Mouse (Mus musculus): ENCODE data around the gene Pip5k1b. TPM values are rescaled to one million over a fixed set of nuclear protein-coding genes. Genes with fewer than 3 reads are reported as not detected.

Pip5k1b gene
- polyA plus RNA-seq, 1 experiment: 0.68 TPM

DNA sequence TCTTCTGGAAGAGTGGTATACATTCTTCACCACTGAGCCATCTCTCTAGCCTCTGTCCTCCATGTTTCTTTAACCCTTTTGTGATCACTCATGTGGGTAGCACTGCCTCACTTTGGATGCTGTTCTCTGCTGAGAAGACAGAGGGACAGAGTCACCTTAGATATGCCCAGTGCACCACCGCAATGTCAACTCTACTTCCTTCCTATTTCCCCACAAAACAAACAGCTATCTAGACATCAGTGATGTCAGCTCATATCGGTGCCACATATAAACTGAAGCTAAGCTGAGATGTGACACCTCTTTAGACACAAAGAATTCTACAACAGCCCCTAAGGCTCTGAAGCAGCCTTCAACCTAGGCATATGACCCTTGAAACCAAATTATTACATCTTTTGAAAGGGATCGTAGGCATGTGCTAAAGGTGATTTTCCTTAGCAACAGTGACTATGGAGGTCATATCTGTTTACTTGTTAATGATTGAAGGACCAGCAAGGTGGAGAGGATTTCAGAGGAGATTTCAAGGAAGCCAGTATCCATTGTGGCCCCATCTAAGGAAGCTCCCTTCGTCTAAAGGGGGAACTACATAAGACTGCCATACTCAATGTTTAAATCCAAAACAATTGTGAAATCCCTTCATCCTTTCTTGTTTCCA is 26.6 kb downstream of the Pip5k1b start:
- no peak overlapping the region for H3ac ChIP-seq (ENCODE audit: control insufficient read depth, insufficient read length, low read depth)
- no peaks in the 10 kb centered on the region for H3K36me3 ChIP-seq (ENCODE audit: control insufficient read depth, insufficient read depth)
- no peak for TF ChIP-seq CEBPB (IDR thresholded peaks at IDR 0.05; ENCODE audit: low read depth)
- H3K4me3 ChIP-seq (ENCODE audit: insufficient read depth, poor library complexity, severe bottlenecking): no peak overlapping the region
- H3K79me3 ChIP-seq (ENCODE audit: low read depth): no peaks in the 10 kb centered on the region
- H3K27me3 ChIP-seq (ENCODE audit: control insufficient read depth, insufficient read depth, insufficient read length): no peaks in the 10 kb centered on the region
- H3K79me2 ChIP-seq (ENCODE audit: control insufficient read depth, insufficient read depth): no peaks in the 10 kb centered on the region

DNA sequence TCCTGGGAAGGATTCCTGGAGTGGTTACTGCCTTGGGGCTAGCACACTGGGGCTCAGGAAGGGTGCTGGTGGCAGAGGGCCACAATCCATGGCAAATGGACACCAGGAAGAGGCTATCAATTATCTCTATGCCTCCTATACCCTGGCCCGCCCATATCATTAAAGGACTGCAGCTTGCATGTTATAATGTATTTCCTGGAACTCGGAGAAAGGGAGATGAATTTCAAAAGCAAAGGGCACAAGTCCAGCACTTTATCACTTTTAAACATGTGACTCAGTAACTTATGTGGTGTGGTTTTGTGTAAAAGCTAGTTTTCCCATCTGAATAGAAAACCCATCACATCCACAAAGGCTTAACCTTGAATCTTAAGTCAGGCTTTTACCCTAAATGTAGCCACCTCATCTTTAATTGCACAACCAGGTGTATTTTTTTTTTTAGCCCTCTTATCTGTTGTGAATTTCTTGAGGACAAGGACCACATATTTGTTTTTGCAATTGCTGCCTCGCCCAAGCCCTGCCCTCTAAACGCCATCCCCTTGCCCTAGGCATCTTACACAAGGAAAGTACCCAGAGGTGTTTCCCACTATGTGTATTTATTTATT is 27.4 kb downstream of the Pip5k1b start:
- Histone ChIP-seq H3K79me3 (ENCODE audit: low read depth) (no peaks in the 10 kb centered on the region), H3K4me3 (ENCODE audit: insufficient read depth, poor library complexity, severe bottlenecking) (no peak overlapping the region), H3K79me2 (ENCODE audit: control insufficient read depth, insufficient read depth) (no peaks in the 10 kb centered on the region), H3K27me3 (ENCODE audit: control insufficient read depth, insufficient read depth, insufficient read length) (no peaks in the 10 kb centered on the region), H3K36me3 (ENCODE audit: control insufficient read depth, insufficient read depth) (no peaks in the 10 kb centered on the region), H3ac (ENCODE audit: control insufficient read depth, insufficient read length, low read depth) (no peak overlapping the region)
- TF ChIP-seq MYOG (IDR thresholded peaks at IDR 0.05; ENCODE audit: control insufficient read depth, extremely low read depth, insufficient read length): no peak
- TF ChIP-seq USF1 (IDR thresholded peaks at IDR 0.05; ENCODE audit: low read depth): no peak
- TF ChIP-seq CEBPB (IDR thresholded peaks at IDR 0.05; ENCODE audit: low read depth): no peak
- no peak for TF ChIP-seq FOSL1 (IDR thresholded peaks at IDR 0.05; ENCODE audit: insufficient read depth, low read length, poor library complexity, severe bottlenecking)
- no peak for TF ChIP-seq CTCF (IDR thresholded peaks at IDR 0.05; ENCODE audit: control insufficient read depth, insufficient read depth, insufficient read length)
- no peak for TF ChIP-seq MYOD1 (IDR thresholded peaks at IDR 0.05; ENCODE audit: control insufficient read depth, insufficient read length, low read depth)
- TF ChIP-seq MAX (IDR thresholded peaks at IDR 0.05): no peak

GRCm38 (mm10) chr19:24527613-24527948 is 28.1 kb downstream of the Pip5k1b start:
- Histone ChIP-seq H3K36me3 (ENCODE audit: control insufficient read depth, insufficient read depth) (no peaks in the 10 kb centered on the region), H3K79me3 (ENCODE audit: low read depth) (no peaks in the 10 kb centered on the region)
- TF ChIP-seq CEBPB (IDR thresholded peaks at IDR 0.05; ENCODE audit: low read depth): no peak
- TF ChIP-seq MAX (IDR thresholded peaks at IDR 0.05): no peak
- TF ChIP-seq CTCF (IDR thresholded peaks at IDR 0.05; ENCODE audit: control insufficient read depth, insufficient read depth, insufficient read length): no peak
- TF ChIP-seq FOSL1 (IDR thresholded peaks at IDR 0.05; ENCODE audit: insufficient read depth, low read length, poor library complexity, severe bottlenecking): no peak
- TF ChIP-seq MYOD1 (IDR thresholded peaks at IDR 0.05; ENCODE audit: control insufficient read depth, insufficient read length, low read depth): no peak
- no peak for TF ChIP-seq MYOG (IDR thresholded peaks at IDR 0.05; ENCODE audit: control insufficient read depth, extremely low read depth, insufficient read length)
- no peak for TF ChIP-seq USF1 (IDR thresholded peaks at IDR 0.05; ENCODE audit: low read depth)

GRCm38 (mm10) chr19:24526731-24527612 is 28.7 kb downstream of the Pip5k1b start:
- TF ChIP-seq CEBPB (IDR thresholded peaks at IDR 0.05; ENCODE audit: low read depth) (no peak), FOSL1 (IDR thresholded peaks at IDR 0.05; ENCODE audit: insufficient read depth, low read length, poor library complexity, severe bottlenecking) (no peak), MYOG (IDR thresholded peaks at IDR 0.05; ENCODE audit: control insufficient read depth, extremely low read depth, insufficient read length) (no peak), CTCF (IDR thresholded peaks at IDR 0.05; ENCODE audit: control insufficient read depth, insufficient read depth, insufficient read length) (no peak), MYOD1 (IDR thresholded peaks at IDR 0.05; ENCODE audit: control insufficient read depth, insufficient read length, low read depth) (no peak), MAX (IDR thresholded peaks at IDR 0.05) (no peak), USF1 (IDR thresholded peaks at IDR 0.05; ENCODE audit: low read depth) (no peak)
- Histone ChIP-seq H3ac (ENCODE audit: control insufficient read depth, insufficient read length, low read depth) (no peak overlapping the region), H3K36me3 (ENCODE audit: control insufficient read depth, insufficient read depth) (no peaks in the 10 kb centered on the region), H3K79me2 (ENCODE audit: control insufficient read depth, insufficient read depth) (no peaks in the 10 kb centered on the region), H3K79me3 (ENCODE audit: low read depth) (no peaks in the 10 kb centered on the region), H3K27me3 (ENCODE audit: control insufficient read depth, insufficient read depth, insufficient read length) (no peaks in the 10 kb centered on the region), H3K4me3 (ENCODE audit: insufficient read depth, poor library complexity, severe bottlenecking) (no peak overlapping the region)

More at GRCm38 (mm10) chr19:24527613-24527948, 28.1 kb downstream of the Pip5k1b start:
- no peak overlapping the region for H3K4me3 ChIP-seq (ENCODE audit: insufficient read depth, poor library complexity, severe bottlenecking)
- H3ac ChIP-seq (ENCODE audit: control insufficient read depth, insufficient read length, low read depth): no peak overlapping the region
- no peaks in the 10 kb centered on the region for H3K79me2 ChIP-seq (ENCODE audit: control insufficient read depth, insufficient read depth)
- H3K27me3 ChIP-seq (ENCODE audit: control insufficient read depth, insufficient read depth, insufficient read length): no peaks in the 10 kb centered on the region

- TF ChIP-seq CEBPB (IDR thresholded peaks at IDR 0.05; ENCODE audit: low read depth) (no peak), MYOG (IDR thresholded peaks at IDR 0.05; ENCODE audit: control insufficient read depth, extremely low read depth, insufficient read length) (no peak), MAX (IDR thresholded peaks at IDR 0.05) (no peak), USF1 (IDR thresholded peaks at IDR 0.05; ENCODE audit: low read depth) (no peak), FOSL1 (IDR thresholded peaks at IDR 0.05; ENCODE audit: insufficient read depth, low read length, poor library complexity, severe bottlenecking) (no peak), CTCF (IDR thresholded peaks at IDR 0.05; ENCODE audit: control insufficient read depth, insufficient read depth, insufficient read length) (no peak), MYOD1 (IDR thresholded peaks at IDR 0.05; ENCODE audit: control insufficient read depth, insufficient read length, low read depth) (no peak)
- H3ac ChIP-seq (ENCODE audit: control insufficient read depth, insufficient read length, low read depth): no peak overlapping the region
- H3K79me3 ChIP-seq (ENCODE audit: low read depth): no peaks in the 10 kb centered on the region
- no peaks in the 10 kb centered on the region for H3K36me3 ChIP-seq (ENCODE audit: control insufficient read depth, insufficient read depth)
- no peaks in the 10 kb centered on the region for H3K27me3 ChIP-seq (ENCODE audit: control insufficient read depth, insufficient read depth, insufficient read length)
- no peaks in the 10 kb centered on the region for H3K79me2 ChIP-seq (ENCODE audit: control insufficient read depth, insufficient read depth)
- no peak overlapping the region for H3K4me3 ChIP-seq (ENCODE audit: insufficient read depth, poor library complexity, severe bottlenecking)
Observed at GRCm38 (mm10) chr19:24523476-24524313, 32.0 kb downstream of the Pip5k1b start.
